Mouse (Mus musculus) cerebellum, adult 11-12 months (tissue): Measurements from ENCODE around the gene Phospho1.

Experiments
- DNase-seq: peaks from one replicate; pipeline ENCODE4 v3.0.0; 2022

Phospho1 gene

DNA sequence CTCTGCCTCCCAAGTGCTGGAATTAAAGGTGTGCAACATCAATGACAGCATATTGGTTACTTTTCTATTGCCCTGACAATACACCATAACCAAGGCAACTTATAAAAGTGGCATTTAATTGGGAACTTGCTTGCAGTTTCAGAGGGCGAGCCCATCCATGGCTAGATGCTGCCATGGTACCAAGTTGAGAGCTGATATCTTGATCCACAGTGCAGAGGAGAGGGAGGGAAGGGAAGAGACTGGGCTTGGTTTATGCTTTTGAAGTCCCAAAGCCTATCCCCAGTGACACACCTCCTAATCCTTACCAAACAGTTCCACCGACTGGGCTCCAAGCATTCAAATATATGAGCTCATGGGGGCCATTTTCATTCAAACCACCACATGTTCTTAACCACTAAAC, 10.2 kb upstream of the Phospho1 start:
- no peak for DNase-seq

DNA sequence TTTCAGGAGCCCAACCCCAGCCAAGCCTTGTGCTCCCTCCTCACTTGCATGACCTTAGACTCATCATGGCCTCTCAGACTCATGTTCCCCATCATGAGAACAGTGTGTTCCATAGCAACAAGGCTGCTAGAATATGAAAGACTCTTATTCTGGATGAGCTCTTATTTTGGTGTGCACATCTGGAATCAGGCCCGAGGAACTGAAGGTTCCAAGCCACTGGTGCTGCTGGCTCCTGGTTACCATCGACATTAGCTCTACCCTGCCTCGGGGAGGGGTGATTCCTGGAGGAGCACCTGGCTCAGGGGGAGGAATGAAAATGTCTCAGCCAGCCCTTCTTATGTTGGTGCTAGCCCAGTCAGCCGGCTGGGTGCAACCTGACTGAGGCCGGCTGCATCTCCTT, 9.4 kb upstream of the Phospho1 start:
- DNase-seq: no peak

DNA sequence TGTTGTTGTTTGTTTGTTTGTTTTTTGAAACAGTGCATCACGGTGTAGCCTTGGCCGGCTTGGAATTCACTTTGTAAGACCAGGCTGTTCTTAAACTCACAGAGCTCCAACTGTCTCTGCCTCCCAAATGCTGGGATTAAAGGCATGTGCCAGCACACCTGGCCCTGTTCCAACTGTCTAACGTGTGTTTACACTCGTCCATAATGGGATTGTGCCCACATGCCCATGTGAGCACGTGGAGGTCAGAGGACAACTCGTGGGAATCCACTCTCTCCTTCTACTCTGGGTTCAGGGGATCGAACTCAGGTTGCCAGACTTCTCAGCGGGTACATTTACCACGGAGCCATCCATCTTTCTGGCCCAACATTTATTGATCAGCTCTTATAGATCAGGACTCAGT, 8.9 kb upstream of the Phospho1 start:
- no peak for DNase-seq

DNA sequence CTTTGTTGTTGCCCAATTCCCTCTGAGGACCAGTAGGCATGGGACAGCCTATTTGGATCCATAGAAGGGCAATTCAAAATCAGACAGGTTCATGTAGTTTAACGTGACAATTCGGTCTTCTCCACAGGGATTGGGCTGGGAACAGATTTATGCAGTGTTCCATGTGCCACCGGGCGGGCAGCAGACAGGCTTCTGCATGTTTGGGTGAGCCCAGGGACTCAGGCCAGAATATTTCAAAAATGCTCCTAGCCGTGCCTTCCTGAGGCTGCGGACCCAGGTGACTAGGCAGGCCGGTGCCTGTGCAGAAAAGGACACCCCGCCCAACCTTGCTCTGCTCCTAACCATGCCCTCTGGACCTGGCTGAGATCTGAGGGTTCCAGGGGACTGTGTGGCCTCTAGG, 5.2 kb upstream of the Phospho1 start:
- no peak for DNase-seq

- DNase-seq: no peak
These were observed 2.8 kb upstream of the Phospho1 start for GRCm38 (mm10) chr11:95821511-95821910.

- no peak for DNase-seq
These were observed 1.9 kb upstream of the Phospho1 start for GRCm38 (mm10) chr11:95822437-95822836.

- DNase-seq: peak; percentile 83
These were observed 561 bp downstream of the Phospho1 start for GRCm38 (mm10) chr11:95824877-95825243.

DNA sequence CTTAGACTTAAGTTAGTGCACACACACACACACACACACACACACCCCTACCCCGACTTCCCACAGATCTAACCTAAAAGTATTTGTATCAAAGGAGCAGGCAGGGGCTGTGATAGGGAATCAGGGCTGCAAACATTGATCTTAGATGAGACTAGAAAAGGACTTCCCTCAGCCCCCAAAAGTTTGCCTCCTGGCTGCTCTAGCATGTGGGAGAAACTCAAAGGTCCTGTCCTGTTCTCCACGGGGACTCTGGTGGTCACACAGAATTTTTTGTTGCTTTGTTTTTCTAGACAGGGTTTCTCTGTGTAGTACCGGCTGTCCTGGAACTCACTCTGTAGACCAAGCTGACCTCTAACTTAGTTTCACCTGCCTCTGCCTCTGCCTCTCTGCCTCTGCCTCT, 1.3 kb downstream of the Phospho1 start:
- DNase-seq: no peak

- DNase-seq: no peak
These were observed 2.2 kb downstream of the Phospho1 start for GRCm38 (mm10) chr11:95826317-95827167.

DNA sequence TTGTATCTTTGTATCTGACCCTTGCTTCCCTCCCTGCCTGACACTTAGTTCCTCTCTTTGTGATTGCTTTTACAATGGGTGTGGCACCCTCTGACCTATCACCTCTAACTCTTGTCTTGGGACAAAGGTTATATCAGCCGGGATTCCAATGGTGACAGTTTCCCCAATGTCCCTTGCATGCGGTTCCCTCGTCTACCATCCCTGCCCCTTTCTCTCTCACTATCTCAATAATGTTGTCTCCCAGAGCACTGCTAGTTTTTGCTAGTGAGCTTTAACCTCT, 2.8 kb downstream of the Phospho1 start:
- DNase-seq: no peak

DNA sequence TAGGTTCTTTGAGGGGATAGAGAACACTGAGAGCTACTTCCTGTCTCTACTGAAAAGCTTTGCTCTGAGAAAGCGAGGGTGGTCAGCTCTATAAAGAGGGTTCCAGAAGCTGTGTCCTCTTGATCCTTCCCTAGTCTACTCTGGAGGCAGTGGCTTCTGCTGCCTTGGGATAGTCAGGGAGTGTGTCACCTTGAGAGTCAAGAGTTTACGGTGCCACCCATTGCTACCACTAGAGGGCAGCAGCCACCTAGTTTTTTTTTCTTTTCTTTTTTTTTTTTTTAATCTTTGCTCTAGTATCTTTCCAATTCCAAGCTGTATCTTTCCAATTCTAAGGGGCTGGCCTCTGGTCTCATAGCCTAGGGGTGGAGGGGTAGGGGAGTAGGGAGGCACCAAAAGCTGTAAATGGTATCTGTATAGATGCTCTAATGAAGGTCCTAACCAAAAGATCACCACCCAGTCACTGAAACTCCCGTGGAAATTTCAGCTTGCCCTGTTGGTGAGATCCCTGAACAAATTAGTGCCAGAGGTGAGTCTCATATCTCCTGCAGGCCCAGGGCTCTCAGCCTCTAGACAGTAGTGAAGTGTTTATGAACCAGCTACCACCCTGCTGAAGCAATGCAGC, 3.3 kb downstream of the Phospho1 start:
- peak; percentile 54 for DNase-seq

GRCm38 (mm10) chr11:95828181-95828964, 4.1 kb downstream of the Phospho1 start:
- no peak for DNase-seq

DNA sequence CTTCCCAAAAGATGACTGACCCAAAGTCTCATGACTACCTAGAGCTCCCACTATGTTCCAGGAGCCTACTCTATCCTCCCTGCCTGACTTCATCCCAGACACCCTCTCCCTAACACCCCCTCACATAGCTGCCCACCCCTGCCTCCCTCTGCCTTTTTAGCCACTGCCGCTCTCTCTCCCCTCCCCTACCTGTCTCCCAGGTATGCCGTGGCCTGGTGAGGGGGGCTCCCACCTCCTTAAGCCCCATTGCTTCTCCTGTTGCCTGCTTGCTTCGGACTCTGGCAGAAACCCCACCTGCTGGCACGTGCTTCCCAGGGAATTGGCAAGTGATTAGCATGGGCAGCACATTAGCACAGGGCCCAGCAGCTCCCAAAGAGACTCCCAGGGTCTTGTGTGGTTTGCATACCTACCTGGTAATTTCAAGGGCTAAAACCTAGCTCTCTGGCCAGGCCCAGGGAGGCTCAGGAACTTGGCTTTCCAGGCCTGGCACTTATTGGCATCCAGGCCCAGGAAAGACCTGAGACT, 5.3 kb downstream of the Phospho1 start:
- no peak for DNase-seq

DNA sequence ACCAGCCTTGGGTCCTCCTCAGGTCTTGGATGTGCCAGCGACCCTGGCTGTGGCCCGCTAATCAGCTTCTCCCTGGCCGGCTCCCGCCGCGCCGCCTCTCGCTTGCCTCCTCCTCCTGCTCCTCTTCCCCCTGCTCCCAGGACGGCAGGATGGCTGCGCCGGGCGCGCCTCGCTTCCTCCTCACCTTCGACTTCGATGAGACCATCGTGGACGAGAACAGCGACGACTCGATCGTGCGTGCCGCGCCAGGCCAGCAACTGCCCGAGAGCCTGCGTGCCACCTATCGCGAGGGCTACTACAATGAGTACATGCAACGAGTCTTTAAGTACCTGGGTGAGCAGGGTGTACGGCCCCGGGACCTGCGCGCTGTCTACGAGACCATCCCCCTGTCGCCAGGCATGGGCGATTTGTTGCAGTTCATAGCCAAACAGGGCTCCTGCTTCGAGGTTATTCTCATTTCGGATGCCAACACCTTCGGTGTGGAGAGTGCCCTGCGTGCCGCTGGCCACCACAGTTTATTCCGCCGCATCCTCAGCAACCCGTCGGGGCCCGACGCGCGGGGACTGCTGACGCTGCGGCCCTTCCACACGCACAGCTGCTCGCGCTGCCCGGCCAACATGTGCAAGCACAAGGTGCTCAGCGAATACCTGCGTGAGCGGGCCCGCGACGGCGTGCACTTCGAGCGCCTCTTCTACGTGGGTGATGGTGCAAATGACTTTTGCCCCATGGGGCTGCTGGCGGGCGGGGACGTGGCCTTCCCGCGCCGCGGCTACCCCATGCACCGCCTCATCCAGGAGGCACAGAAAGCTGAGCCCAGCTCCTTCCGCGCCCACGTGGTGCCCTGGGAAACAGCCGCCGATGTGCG, 6.3 kb downstream of the Phospho1 start:
- DNase-seq: no peak

DNA sequence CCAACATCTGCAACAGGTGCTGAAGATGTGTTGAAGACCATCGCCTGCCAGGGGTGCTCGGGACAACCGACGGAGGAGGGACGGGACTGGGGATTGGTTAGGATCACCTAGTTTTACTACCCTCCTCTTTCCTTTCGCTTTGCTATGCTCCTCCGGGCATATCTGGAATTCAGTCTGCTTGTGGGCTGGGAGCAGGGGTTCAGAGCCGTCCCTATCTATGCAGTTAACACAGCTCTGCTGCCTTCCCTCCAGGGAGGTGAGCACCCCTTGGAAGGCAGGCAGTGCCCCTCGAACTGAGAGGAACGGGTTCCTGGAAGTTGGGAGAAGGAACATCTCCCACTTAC, 6.9 kb downstream of the Phospho1 start:
- DNase-seq: no peak

- DNase-seq: no peak
These were observed 7.3 kb downstream of the Phospho1 start for GRCm38 (mm10) chr11:95831641-95832040.

DNA sequence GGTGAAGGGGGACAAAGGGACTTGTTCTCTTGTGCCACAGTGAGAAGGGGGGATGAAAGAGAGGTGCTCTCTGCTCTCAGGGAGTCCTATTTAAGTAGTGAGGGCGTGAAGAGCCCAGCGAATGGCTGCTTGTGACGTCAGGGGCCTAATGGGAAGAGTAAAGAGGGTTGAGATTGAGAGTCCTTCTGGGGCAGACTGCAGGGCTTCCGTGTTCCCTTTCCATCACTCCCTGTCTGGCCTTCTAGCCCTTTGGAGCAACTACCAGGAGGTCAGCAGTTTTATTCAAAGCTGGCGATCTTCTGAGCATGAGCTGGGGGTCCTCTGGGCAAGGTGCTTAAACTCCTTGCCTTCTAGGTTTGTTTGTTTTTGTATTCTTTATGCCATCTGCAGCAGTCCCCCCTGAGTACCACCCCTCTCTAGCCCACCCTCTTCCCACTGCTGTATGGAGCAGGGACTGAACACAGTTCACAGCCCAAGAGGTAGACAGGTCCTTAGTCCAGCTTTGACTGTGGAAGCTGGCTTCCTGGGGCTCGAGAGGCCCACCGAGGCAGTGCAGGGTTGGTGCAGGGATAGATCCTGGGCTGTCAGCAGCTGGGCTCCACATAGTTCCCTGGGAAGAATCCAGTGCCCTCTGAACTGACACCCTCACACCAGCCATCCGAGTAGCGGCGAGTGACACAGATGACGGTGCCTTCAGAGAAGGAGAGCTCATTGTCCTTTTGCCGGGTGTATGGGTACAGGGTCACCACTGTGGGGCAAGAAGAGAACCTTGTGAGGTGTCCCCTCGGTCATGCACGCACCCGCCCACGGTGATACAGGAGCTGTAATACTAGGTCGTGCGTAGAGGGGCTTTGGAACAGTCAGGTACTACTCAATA, 8.1 kb downstream of the Phospho1 start:
- DNase-seq: no peak

DNA sequence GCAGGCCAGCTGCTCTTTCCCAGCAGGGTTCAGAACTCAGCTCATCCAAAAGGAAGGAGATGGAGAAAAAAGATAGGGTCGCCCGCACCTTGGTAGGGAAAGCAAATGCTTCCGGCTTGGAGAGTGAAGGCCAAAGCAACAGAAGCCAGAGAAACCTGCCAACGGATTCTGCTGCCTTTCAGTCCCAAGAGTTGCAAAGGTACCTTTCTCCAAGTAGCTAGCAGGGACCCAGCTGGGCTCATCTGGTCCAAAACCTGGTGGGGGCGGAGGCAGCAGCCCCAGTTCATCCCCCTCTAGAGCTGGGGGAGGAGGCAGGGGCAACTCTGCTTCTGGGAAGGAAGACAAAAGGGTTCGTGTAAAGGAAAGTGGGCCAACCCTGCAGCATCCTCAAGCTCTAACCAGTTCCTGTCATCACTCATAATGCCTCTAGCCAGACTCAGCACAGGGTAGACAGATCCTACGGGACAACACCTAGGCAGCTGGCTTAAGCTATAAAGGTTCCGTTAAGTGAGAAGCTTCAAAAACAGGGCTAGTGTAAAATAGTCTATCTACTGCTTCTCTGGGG, 8.8 kb downstream of the Phospho1 start:
- no peak for DNase-seq

- peak; percentile 16 for DNase-seq
These were observed 9.4 kb downstream of the Phospho1 start for GRCm38 (mm10) chr11:95833631-95834142.

DNA sequence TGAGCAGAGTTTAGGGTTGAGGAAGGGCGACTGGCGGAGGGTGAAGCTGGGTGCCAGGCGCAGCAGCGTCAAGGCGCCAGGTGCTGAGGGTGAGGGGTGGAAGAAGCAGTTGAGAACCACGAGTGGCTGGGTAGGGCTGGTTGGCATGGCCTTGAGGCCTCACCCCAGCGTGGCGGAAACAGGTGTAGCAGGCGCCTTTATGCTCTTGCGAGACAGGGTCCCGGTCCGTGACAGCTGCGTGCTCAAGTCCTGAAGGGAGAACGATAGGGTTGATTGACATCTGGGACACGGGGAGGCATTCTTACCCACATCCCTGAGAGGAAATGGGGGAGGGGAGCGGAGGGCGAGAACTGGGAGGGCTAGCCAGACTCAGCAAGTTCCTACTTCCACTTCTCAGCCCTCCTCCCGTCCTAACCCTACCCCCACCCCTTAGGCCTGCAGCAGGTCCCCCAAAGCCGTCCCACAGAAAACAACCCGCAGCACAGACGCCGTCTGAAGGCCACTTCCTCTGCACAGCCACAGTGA, 9.9 kb downstream of the Phospho1 start:
- peak; percentile 25 for DNase-seq
